Mouse (Mus musculus): ENCODE results near the gene Adamtsl5. TPM values are rescaled to one million over a fixed set of nuclear protein-coding genes. Genes with fewer than 3 reads are reported as not detected.
A peak's percentile ranks its signal among the peaks of the same experiment; 100 is the strongest.

Gene Adamtsl5
- polyA plus RNA-seq, 2 experiments, result 6.7 to 16.5 TPM

- Histone ChIP-seq H3K27ac (replicated peaks; ENCODE audit: low read depth, low read length) (no peak overlapping the region), H3K36me3 (ENCODE audit: control insufficient read depth, insufficient read depth, low read length) (no peaks in the 10 kb centered on the region), H3K9ac (ENCODE audit: low read depth, low read length, severe bottlenecking) (0 out of 2 replicates have a peak overlapping the region, but pooled peaks have one; percentile 0), H3K4me1 (ENCODE audit: control insufficient read depth, insufficient read depth, low read length) (peaks cover 7% of the 10 kb centered on the region), H3K9me3 (ENCODE audit: control insufficient read depth, low read length) (no peaks in the 10 kb centered on the region), H3K27me3 (ENCODE audit: control insufficient read depth, insufficient read depth, low read length) (no peaks in the 10 kb centered on the region), H3K4me3 (replicated peaks; ENCODE audit: low read length) (peak overlapping the region; percentile 29), H3K4me2 (replicated peaks; ENCODE audit: low read depth, low read length, severe bottlenecking) (peak overlapping the region; percentile 32)
- 53% methylated on average over 9 of the region's 9 CpGs for WGBS
- DNase-seq (ENCODE audit: low spot score) (no peak), ATAC-seq (ENCODE audit: low FRiP score, low read depth) (no peak)
- TF ChIP-seq POLR2A (IDR thresholded peaks at IDR 0.05; ENCODE audit: borderline replicate concordance, extremely low read depth, insufficient read depth, insufficient read length), result no peak
These were observed 23.8 kb upstream of the Adamtsl5 start for GRCm38 (mm10) chr10:80371983-80372382.

GRCm38 (mm10) chr10:80371411-80371966 is 23.3 kb upstream of the Adamtsl5 start:
- Histone ChIP-seq H3K27me3 (ENCODE audit: control insufficient read depth, insufficient read depth, low read length) (no peaks in the 10 kb centered on the region), H3K36me3 (ENCODE audit: control insufficient read depth, insufficient read depth, low read length) (no peaks in the 10 kb centered on the region), H3K27ac (replicated peaks; ENCODE audit: low read depth, low read length) (no peak overlapping the region), H3K4me2 (replicated peaks; ENCODE audit: low read depth, low read length, severe bottlenecking) (peak overlapping the region; percentile 32), H3K9me3 (ENCODE audit: control insufficient read depth, low read length) (no peaks in the 10 kb centered on the region), H3K4me3 (replicated peaks; ENCODE audit: low read length) (peak overlapping the region; percentile 29), H3K9ac (ENCODE audit: low read depth, low read length, severe bottlenecking) (0 out of 2 replicates have a peak overlapping the region, but pooled peaks have one; percentile 0), H3K4me1 (ENCODE audit: control insufficient read depth, insufficient read depth, low read length) (peaks cover 7% of the 10 kb centered on the region)
- 2% methylated on average over 12 of the region's 12 CpGs for WGBS
- peak; percentile 86 for ATAC-seq (ENCODE audit: low FRiP score, low read depth)
- peak; percentile 87 for DNase-seq (ENCODE audit: low spot score)
- no peak for TF ChIP-seq POLR2A (IDR thresholded peaks at IDR 0.05; ENCODE audit: borderline replicate concordance, extremely low read depth, insufficient read depth, insufficient read length)

GRCm38 (mm10) chr10:80369995-80370747 is 22.0 kb upstream of the Adamtsl5 start:
- DNase-seq (ENCODE audit: low spot score), result no peak
- ATAC-seq (ENCODE audit: low FRiP score, low read depth), result no peak
- no peak overlapping the region for H3K9ac ChIP-seq (ENCODE audit: low read depth, low read length, severe bottlenecking)
- H3K27me3 ChIP-seq (ENCODE audit: control insufficient read depth, insufficient read depth, low read length), result no peaks in the 10 kb centered on the region
- H3K9me3 ChIP-seq (ENCODE audit: control insufficient read depth, low read length), result no peaks in the 10 kb centered on the region
- H3K4me2 ChIP-seq (replicated peaks; ENCODE audit: low read depth, low read length, severe bottlenecking), result no peak overlapping the region
- H3K4me1 ChIP-seq (ENCODE audit: control insufficient read depth, insufficient read depth, low read length), result peaks cover 7% of the 10 kb centered on the region
- H3K36me3 ChIP-seq (ENCODE audit: control insufficient read depth, insufficient read depth, low read length), result no peaks in the 10 kb centered on the region
- WGBS, result 83% methylated on average over 21 of the region's 21 CpGs
- TF ChIP-seq POLR2A (IDR thresholded peaks at IDR 0.05; ENCODE audit: borderline replicate concordance, extremely low read depth, insufficient read depth, insufficient read length), result no peak
- H3K4me3 ChIP-seq (replicated peaks; ENCODE audit: low read length), result no peak overlapping the region
- H3K27ac ChIP-seq (replicated peaks; ENCODE audit: low read depth, low read length), result no peak overlapping the region

GRCm38 (mm10) chr10:80368392-80368791 is 20.2 kb upstream of the Adamtsl5 start:
- Histone ChIP-seq H3K4me3 (replicated peaks; ENCODE audit: low read length) (no peak overlapping the region), H3K4me2 (replicated peaks; ENCODE audit: low read depth, low read length, severe bottlenecking) (no peak overlapping the region), H3K9ac (ENCODE audit: low read depth, low read length, severe bottlenecking) (no peak overlapping the region), H3K27me3 (ENCODE audit: control insufficient read depth, insufficient read depth, low read length) (no peaks in the 10 kb centered on the region), H3K27ac (replicated peaks; ENCODE audit: low read depth, low read length) (no peak overlapping the region), H3K36me3 (ENCODE audit: control insufficient read depth, insufficient read depth, low read length) (no peaks in the 10 kb centered on the region), H3K4me1 (ENCODE audit: control insufficient read depth, insufficient read depth, low read length) (peaks cover 7% of the 10 kb centered on the region), H3K9me3 (ENCODE audit: control insufficient read depth, low read length) (no peaks in the 10 kb centered on the region)
- 89% methylated on average over 6 of the region's 6 CpGs for WGBS
- no peak for TF ChIP-seq POLR2A (IDR thresholded peaks at IDR 0.05; ENCODE audit: borderline replicate concordance, extremely low read depth, insufficient read depth, insufficient read length)
- ATAC-seq (ENCODE audit: low FRiP score, low read depth), result no peak
- no peak for DNase-seq (ENCODE audit: low spot score)

GRCm38 (mm10) chr10:80367954-80368353 is 19.7 kb upstream of the Adamtsl5 start:
- no peaks in the 10 kb centered on the region for H3K27me3 ChIP-seq (ENCODE audit: control insufficient read depth, insufficient read depth, low read length)
- no peaks in the 10 kb centered on the region for H3K9me3 ChIP-seq (ENCODE audit: control insufficient read depth, low read length)
- ATAC-seq (ENCODE audit: low FRiP score, low read depth), result no peak
- H3K4me3 ChIP-seq (replicated peaks; ENCODE audit: low read length), result no peak overlapping the region
- H3K36me3 ChIP-seq (ENCODE audit: control insufficient read depth, insufficient read depth, low read length), result no peaks in the 10 kb centered on the region
- peaks cover 7% of the 10 kb centered on the region for H3K4me1 ChIP-seq (ENCODE audit: control insufficient read depth, insufficient read depth, low read length)
- 47% methylated on average over 5 of the region's 5 CpGs for WGBS
- H3K9ac ChIP-seq (ENCODE audit: low read depth, low read length, severe bottlenecking), result no peak overlapping the region
- TF ChIP-seq POLR2A (IDR thresholded peaks at IDR 0.05; ENCODE audit: borderline replicate concordance, extremely low read depth, insufficient read depth, insufficient read length), result no peak
- DNase-seq (ENCODE audit: low spot score), result no peak
- H3K27ac ChIP-seq (replicated peaks; ENCODE audit: low read depth, low read length), result no peak overlapping the region
- no peak overlapping the region for H3K4me2 ChIP-seq (replicated peaks; ENCODE audit: low read depth, low read length, severe bottlenecking)

Measured in limb, embryonic 14.5 days (tissue).